Mouse (Mus musculus) adrenal gland, postnatal 36 days (tissue): Measurements from ENCODE around the gene Olfr1504. TPM values are rescaled to one million over a fixed set of nuclear protein-coding genes. Genes with fewer than 3 reads are reported as not detected.
"Not testable (repeated sequence)": the region's sequence is repeated elsewhere in the genome, so short reads cannot be mapped to it uniquely, and the experiment has no call there.

Source experiments
- DNase-seq, 2 experiments: peaks; one replicate each; pipeline ENCODE4 v3.0.0; 2021; ENCODE audit warnings: mixed read lengths in 1 of 2
- long read RNA-seq, 2 experiments: library from polyadenylated mRNA; stranded (forward); transcript quantifications; one replicate each; pipeline ENCODE4 v2.0.0; 2021; ENCODE audit warnings: borderline sequencing depth in 2 of 2
- total RNA-seq, 2 experiments: library from RNA; stranded (reverse); gene quantifications; 2 replicates each; pipeline ENCODE4 v1.2.3; 2021

Gene Olfr1504
- total RNA-seq, result not detected
- long read RNA-seq, experiment 1, result 0 reads
- long read RNA-seq, experiment 2, result 0 reads

DNA sequence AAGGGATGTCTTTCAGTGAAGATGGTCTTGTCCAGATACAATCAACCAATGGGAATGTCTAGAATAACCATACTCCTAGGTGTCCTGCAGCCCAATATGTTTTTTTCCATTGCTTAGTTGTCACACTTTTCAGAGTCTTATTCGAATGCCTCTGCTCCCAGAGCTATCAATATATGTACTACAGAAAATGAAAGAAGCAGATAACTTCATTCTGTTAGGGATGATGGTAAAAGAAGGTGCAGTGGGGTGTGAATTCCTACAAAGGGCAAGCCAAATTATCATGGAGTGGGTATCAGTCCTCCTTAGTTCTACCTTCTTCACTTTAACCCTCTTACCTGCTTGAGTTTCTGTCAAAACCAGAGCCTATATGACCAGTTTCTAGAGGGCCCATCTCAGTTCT, at the start of gene Olfr1504:
Gene Olfr1504 (minus strand): TSS at position 101 of the 400 bp plus-strand sequence.
- no peak for DNase-seq

DNA sequence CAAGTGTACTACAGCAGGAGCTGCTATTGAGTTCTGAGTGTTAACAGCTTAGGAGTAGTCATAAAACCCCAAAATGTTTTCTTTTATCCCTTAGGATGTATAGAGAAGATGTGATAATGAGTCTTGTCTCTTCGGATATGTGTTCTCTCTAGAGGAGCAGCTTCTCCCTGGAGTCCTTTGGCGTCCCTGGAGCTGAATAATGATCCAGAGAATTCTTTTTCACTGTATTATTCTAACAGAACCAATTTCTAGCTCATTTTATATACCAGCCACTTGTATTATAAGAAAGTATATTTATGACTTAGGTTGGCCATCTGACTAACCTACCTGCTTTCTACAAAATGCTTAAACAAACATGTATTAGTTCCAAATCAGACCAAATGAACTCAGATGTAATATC, 15.5 kb upstream of the Olfr1504 start, which contains the start of gene Olfr1505:
Gene Olfr1505 (plus strand): TSS at position 301 of the 400 bp plus-strand sequence.
- no peak for DNase-seq

DNA sequence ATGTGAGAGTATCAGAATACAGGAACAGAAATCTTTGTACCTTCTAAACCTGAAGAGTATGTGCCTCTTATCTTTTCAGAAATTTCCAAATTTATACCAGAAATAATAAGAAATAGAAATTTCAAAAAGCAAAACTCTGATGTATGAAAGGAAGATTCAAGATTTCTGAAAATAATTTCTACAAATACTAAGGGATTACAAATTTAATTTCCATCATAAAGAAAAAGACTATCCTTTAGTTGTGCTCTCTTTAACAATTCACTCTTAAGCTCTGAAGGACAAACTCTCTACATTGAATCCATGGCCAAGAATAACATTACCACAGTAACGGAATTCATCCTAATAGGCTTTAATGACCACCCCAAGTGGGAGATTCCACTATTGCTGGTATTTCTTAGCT, 36.2 kb downstream of the Olfr1504 start, which contains the start of gene Olfr1502:
Gene Olfr1502 (plus strand): TSS at position 301 of the 400 bp plus-strand sequence.
- DNase-seq, result no peak

DNA sequence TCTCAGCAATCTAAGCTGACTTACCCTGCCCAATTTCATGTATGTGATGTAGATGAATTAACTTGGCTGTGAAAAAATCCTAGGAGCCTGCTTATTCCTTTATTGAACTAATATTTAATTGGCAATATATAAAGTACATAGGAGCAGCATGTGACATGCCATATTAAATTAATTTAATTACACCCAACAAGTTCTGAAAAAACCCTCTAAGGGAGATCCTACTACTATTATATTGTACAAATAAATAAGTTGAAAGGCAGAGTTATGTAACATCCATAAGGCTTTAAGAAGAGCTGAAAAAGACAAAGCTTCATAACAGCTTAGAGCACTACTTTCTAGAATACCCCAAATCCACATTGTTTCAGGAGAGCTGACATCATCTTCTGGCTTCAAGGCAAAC, 47.1 kb downstream of the Olfr1504 start, which contains the start of gene Olfr1501:
Gene Olfr1501 (minus strand): TSS at position 101 of the 400 bp plus-strand sequence.
- DNase-seq, result not testable (repeated sequence)

Other genes starting within 250 kb of the Olfr1504 start
- not detected for gene Olfr1490, start 246.8 kb downstream of the Olfr1504 start, total RNA-seq
- not detected for gene Olfr1491, start 200.7 kb downstream of the Olfr1504 start, total RNA-seq
- not detected for gene Olfr1493-ps1, start 174.7 kb downstream of the Olfr1504 start, total RNA-seq
- not detected for gene Olfr1494, start 158.2 kb downstream of the Olfr1504 start, total RNA-seq
- gene Olfr1495, start 133.3 kb downstream of the Olfr1504 start, total RNA-seq, result not detected
- not detected for gene Olfr1496, start 120.0 kb downstream of the Olfr1504 start, total RNA-seq
- gene Olfr1497, start 99.7 kb downstream of the Olfr1504 start, total RNA-seq, result not detected
- gene Olfr1499, start 78.5 kb downstream of the Olfr1504 start, total RNA-seq, result not detected
- gene Olfr1500, start 67.4 kb downstream of the Olfr1504 start, total RNA-seq, result not detected
- not detected for gene Olfr1501, start 47.2 kb downstream of the Olfr1504 start, total RNA-seq
- gene Olfr1502, start 36.1 kb downstream of the Olfr1504 start, total RNA-seq, result not detected
- gene Olfr1505, start 15.6 kb upstream of the Olfr1504 start, total RNA-seq, result not detected